Mouse (Mus musculus): ENCODE data around the gene Optn.

Optn gene

DNA sequence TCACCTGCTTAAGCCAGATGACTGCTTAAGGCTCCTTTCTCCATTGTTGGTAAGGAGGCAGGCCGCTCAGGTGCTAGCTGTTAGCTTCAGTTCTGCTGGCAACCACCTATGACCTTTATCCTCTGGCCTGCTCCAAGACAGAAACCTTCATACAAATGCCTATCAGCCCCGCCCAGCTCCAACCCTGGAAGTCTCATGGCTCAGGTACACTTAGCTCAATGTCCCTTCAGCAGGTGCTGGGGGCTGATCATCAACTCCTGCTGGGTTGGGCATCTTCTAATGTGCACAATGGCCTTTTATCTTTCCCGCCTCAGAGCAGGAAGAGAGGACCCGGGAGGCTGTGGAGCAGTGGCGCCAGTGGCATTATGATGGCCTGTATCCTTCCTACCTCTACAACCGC, 78.9 kb downstream of the Optn start:
- DNase-seq (ENCODE audit: low spot score): no peak

GRCm38 (mm10) chr2:4983987-4984386, 79.9 kb downstream of the Optn start:
- no peak for DNase-seq (ENCODE audit: low spot score)

DNA sequence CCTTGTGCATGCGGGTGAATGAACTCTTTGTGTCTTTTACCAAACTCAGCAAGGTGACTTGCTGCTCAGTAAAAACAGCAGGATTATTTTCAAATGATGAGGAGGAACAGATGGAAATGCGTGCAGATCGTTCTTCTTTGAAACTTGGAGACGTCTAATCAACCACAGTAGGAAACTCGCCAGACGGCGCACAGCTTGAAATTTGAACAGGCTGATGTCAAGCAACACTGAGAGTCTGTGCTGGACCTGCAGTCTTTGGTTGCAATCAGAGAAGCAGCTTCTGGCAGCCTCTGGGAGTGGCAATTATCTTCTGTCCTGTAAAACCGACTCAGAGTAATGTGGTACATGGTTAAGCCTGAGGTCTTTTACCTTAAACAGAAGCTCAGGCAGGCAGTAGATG, 85.8 kb downstream of the Optn start:
- DNase-seq (ENCODE audit: low spot score): no peak

DNA sequence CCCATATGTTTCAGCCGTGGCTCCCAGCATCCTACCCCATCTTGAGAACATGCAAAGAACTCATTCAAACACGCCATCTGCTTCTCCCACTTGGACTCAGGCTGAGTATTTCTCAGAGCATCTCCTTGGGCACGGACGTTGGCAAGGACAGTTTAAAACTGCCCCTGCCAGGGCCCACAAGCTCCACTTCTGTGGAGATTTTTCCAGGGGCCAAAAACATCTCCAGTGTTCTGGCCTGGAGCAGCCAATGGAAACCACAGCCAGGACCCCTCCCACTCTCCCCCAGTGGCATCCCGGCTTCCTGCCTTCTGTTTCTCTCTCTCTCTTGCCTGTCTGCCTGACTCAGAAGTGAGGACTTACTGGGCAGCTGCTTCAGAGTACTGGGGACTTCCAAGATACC, 88.0 kb downstream of the Optn start, which contains the start of gene Ucma:
Gene Ucma, plus strand, starts transcription at position 316 of the 400 bp plus-strand sequence.
- no peak for DNase-seq (ENCODE audit: low spot score)

All from ovary, postnatal 36 days (tissue).